Mouse (Mus musculus) cerebral cortex, adult 2 months (tissue): ENCODE data around the gene Pxk.

ENCODE experiments used
- WGBS: fragments of 180-500 bp; shearing (Covaris S2); methylation state at CpG from one replicate; pipeline ENCODE4 v1.1.7; 2018; 5-methylcytosine and 5-hydroxymethylcytosine counted together

Gene Pxk

DNA sequence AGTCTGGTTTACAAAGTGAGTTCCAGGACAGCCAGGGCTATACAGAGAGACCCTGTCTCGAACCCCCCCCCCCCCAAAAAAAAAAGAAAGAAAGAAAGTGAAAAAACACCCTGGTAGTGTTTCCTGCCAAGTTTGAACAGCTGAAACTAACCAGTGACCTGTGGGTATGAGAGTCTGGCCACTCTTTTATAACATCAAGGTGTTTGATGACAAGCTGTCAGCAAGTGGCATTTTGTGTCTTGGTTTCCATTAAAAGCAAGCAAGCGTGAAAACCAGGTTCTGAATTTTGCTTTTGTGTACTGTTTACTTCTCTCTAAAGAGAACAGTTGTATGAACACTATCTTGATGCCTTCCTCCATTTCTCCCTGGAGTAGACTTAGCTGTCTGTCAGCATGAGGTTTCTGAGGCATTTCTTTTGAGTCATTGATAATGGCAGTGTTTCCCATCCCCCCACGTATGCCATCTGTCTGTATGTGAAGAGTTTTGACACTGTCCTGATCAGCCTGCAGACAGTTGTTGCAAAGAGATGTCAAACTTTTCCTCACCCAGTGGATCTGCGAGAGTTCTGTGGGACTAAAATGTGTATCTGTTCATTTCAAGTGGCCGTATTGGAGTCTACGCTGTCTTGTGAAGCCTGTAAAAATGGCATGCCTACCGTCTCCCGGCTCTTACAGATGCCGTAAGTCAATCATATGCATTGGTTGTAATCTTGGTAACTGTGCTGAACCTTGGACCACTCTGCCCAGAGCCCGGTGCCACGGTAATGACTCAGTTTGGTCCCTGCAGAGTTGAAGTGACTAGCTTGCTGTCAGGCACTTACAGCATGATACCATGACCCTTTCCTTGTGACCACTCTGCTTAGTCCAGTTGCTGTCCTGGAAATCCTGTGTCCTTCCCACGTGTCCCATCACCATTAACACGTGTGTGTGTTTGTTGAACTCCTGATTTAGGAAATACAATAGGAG, 47.9 kb downstream of the Pxk start:
- WGBS, result 82% methylated on average over 13 of the region's 13 CpGs

- 91% methylated on average over 11 of the region's 11 CpGs for WGBS
Observed at GRCm38 (mm10) chr14:8146611-8147223, 48.7 kb downstream of the Pxk start.

DNA sequence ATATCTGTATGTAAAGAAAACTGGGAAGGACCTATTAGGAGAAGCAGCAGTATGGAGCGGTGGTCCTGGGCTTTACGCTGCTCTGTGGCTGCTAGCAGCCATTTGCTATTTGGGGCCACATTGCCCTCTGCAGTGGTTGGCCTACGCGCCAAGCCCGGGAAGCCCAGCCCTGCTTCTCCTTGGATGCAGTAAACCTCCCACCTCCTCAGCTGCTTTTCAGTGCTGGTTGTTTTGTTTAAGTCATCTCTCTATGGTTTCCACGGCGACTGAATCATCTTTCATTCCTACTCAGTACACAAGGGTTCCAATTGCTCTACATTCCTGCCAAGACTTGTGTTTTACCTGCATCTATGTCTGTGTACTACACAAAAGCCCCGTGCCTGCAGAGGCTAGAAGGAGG, 50.8 kb downstream of the Pxk start:
- 52% methylated on average over 8 of the region's 8 CpGs for WGBS

- WGBS, result 60% methylated on average over 5 of the region's 5 CpGs
Observed at GRCm38 (mm10) chr14:8151757-8152156, 53.7 kb downstream of the Pxk start.

DNA sequence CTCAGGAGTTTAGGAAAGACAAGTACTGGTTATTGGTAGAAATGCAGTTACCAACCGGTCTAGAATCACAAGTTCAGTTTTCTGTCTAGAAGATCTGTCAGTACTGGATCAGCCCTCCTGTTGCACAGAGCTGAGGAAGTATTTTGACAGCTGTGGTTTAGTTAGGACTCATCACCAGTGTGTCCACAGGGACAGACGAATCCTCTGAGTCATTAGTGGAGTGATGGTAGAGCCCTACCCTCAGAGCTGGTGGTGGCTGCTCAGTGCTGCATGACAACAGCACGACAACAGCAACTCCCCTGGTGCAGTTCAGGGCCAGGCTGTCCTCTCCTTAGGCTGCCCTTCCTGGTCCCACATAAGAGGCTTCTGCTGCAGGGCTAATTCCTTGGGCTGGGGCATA, 56.1 kb downstream of the Pxk start:
- WGBS, result 80% methylated on average over 3 of the region's 3 CpGs

GRCm38 (mm10) chr14:8156947-8157346, 58.9 kb downstream of the Pxk start:
- 34% methylated on average over 3 of the region's 3 CpGs for WGBS

DNA sequence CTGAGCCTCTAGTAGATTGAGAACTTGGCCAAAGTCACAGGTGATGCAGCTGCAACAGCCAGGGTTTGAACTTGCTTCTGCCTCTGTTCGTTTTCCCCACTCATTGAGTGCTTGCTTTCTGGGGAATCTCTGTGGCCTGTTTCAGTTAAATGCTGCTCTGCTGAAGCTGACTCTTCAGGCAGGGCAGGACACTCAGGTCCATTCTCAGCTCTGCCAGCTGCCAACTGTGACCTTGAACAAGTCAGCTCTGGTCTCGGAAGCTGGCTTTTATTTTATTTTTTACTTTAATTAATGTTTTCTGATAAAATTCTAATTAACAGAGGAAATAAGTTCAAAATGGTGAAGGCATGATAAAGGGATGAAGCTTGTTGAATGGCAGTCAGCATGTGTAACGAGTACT, 60.7 kb downstream of the Pxk start:
- 75% methylated on average over 3 of the region's 3 CpGs for WGBS

DNA sequence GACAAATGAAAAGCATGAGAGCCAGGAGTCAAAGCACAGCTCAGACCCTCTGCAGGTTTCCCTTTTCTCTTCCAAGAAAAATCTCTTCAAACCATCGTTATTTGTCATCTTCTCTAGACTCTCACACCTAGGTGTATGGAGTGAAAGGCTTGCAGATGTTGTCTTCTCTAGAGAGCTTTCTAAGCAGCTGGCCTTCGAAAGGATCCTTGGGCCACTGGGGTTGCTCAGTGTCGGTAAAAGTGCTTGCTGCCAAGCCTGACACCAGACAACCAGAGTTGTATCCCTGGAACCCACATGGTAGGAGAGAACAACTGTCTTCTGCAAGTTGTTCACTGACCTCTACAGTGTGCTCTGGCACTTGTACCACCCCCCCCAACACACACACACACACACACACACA, 61.1 kb downstream of the Pxk start:
- WGBS, result 79% methylated on average over 3 of the region's 3 CpGs

- WGBS, result 89% methylated on average over 2 of the region's 2 CpGs
Observed at GRCm38 (mm10) chr14:8161777-8162176, 63.8 kb downstream of the Pxk start.

GRCm38 (mm10) chr14:8164463-8164862, 66.5 kb downstream of the Pxk start:
- 63% methylated on average over 7 of the region's 7 CpGs for WGBS

DNA sequence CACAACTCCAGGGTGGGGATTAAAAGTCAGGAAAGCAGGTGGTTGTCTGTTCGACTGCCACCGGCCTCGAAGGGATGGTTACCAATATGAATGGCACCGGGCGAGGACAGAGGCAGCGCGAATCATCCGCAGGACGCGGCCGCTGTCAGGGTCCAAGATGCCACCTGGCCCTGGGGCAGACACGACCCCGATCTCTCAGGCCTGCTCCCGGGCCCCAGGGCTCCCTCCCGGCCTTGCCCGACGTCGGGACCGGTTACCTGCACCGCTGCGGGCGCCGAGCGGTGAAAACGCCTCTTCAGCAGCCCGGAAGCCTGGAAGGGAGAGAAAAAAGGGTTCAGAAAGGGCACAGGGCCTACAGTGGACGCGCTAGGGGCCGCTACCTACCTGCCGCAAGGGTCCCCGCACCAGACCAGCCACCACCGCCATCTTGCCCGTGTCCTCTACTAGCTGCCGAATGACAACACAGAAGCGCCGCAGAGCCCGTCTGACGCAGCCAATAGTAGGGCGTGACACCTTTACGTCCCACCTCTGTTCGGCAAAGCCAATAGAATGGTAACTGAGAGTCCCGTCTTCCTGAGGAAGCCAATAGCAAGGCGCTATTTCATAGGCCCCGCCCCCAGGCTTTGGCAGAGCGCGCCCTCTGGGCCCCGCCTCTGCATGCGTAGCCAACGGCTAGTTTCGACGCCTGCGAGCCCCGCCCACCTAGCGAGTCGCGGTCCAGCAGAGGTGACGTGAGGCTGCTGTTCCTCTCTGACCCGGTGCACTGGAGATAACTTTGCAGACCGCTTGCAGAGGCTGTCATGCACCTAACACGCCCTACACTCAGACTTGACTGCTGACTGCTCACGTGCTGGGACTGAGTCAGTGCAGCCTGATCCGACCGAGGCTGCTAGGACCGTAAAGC, 74.7 kb downstream of the Pxk start, which contains the start of gene Pdhb:
Gene Pdhb, minus strand, starts transcription at position 519 of the 904 bp plus-strand sequence.
- under 1% methylated on average over 64 of the region's 64 CpGs for WGBS

DNA sequence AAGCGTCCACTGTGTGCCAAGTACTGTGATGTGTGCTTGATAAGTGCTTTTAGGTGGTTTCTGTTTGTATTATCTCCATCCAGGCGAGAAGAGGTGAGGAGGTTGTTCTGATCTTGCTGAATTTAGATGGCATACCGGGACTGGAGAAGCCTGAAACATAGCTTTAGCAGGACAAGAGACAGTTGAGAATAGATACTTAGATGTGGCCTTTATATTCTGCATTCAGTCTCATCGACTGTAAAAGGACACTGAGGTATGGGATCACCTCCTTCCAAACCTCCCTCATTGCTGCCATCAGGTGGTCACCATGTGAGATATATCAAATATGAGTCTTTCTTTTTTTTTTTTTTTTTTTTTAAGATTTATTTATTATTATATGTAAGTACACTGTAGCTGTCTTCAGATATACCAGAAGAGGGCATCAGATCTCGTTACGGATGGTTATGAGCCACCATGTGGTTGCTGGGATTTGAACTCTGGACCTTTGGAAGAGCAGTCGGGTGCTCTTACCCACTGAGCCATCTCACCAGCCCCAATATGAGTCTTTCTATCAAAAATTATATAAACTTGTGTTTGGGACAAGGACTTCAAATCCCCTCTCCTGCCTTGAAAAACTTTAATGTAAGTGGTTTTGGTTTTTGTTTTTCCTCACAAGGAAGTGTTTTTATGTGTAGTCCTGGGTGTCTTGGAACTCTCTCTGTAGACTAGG, 75.7 kb downstream of the Pxk start:
- WGBS, result 26% methylated on average over 7 of the region's 7 CpGs

- WGBS, result 67% methylated on average over 5 of the region's 5 CpGs
Observed at GRCm38 (mm10) chr14:8174634-8175033, 76.6 kb downstream of the Pxk start.

- 51% methylated on average over 5 of the region's 5 CpGs for WGBS
Observed at GRCm38 (mm10) chr14:8176251-8176650, 78.2 kb downstream of the Pxk start.

DNA sequence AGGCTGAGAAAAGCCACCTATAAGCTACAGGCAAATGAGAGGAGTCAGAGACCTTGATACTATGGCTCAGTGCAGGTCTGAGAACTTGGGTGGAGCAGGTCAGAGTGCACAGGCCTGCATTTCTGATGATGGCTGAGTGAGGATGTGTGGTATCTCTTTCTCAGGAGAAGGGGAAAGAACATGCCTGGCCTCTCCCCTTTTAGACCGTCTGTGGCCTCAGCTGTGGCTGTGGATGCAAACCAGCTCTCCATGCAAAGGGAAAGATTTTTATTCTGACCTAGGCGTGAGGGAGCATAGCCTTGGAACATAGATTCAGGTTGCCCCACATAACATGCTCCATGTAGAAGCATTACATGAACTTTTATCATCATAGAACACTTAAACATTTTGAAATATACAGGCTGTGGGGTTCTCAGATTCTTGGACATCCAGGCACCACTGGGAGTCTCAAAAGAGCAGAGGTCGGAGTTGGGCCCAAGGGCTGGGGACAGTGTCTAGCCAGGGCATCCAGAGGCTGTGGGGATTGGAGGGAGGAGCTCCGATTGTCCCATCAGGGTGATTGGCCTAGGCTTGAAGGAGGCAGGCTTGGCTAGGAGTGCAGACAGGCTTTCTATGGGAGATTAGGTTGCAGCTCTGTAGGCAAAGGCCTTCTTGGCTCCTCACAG, 82.5 kb downstream of the Pxk start:
- 84% methylated on average over 4 of the region's 4 CpGs for WGBS

DNA sequence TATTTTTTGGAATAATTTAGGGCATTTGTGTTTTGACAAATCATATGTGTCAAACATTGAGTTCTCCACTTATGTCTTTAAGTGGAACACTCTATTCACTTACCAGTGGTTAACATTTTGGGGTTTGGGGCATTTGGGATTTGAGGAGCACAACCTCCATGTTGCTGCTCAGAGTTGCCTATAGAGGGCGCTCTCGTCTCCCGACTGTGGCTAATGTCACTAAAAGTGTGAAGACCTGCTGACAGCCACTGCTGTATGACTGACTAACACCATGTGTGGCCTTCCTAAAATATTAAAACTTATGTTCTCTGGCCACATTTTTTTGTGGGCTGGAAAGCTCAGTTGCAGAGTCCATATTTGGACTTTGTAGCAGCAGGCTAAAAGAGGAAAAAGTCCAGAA, 85.3 kb downstream of the Pxk start:
- 51% methylated on average over 3 of the region's 3 CpGs for WGBS

- WGBS, result 67% methylated on average over 6 of the region's 6 CpGs
Observed at GRCm38 (mm10) chr14:8186278-8187045, 88.5 kb downstream of the Pxk start.

DNA sequence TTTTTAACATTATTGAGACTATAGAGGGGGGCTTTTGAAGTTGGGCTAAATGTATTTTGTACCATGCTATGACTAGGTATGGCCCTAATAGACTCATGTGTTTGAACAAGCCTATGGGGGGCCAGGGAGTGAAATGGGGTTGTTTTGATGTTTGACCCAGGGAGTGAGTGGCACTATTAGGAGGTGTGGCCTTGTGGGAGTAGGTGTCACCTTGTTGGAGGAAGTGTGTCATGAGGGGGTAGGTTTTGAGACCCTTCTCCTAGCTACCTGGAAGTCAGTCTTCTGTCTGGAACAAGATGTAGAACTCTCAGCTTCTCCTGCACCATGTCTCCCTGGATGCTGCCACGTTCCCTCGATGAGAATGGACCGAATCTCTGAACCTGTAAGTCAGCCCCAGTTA, 92.5 kb downstream of the Pxk start:
- WGBS, result 98% methylated on average over 3 of the region's 3 CpGs

- WGBS, result 69% methylated on average over 12 of the region's 12 CpGs
Observed at GRCm38 (mm10) chr14:8191331-8191965, 93.4 kb downstream of the Pxk start.

DNA sequence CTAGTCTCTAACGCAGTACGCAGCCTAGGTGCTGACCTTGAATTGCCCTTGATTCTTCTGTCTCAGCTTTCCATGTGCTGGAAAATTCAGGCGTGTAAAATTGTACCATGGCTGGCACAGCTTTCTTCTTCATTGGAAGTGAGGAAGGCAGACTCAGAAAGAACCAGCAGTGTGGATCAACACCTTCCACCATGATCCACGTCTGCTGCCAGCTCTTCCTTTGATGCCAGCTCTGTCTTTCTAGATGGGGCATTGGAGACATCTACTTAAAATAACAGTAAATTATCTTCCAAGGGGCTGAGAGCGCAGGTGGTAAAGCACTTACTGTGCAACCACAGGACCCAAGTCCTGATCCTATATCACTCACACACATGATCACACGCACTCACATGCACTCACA, 94.7 kb downstream of the Pxk start:
- WGBS, result 71% methylated on average over 6 of the region's 6 CpGs
